Mouse (Mus musculus) forebrain, embryonic 12.5 days (tissue): ENCODE measurements around the gene Clock. TPM values are rescaled to one million over a fixed set of nuclear protein-coding genes. Genes with fewer than 3 reads are reported as not detected.

ENCODE experiments used
- ATAC-seq: fragments of 200-750 bp; cut with Nextera tagmentation; 2 replicates; pipeline ENCODE4 v1.8.0; 2017; ENCODE audit warnings: moderate TSS enrichment; ENCODE audit not compliant: low FRiP score
- H3K27ac ChIP-seq: fragments of 300-500 bp; sonication (generic); 2 replicates; pipeline ENCODE4 v1.5.1; 2016; ENCODE audit warnings: mild to moderate bottlenecking
- H3K27me3 ChIP-seq: fragments of 300-500 bp; sonication (generic); 2 replicates; pipeline ENCODE4 v1.6.1; 2016; ENCODE audit warnings: mild to moderate bottlenecking
- H3K36me3 ChIP-seq: fragments of 300-500 bp; sonication (generic); replicated peaks from 2 replicates; pipeline ENCODE4 v1.6.1; 2016; ENCODE audit warnings: mild to moderate bottlenecking
- H3K4me1 ChIP-seq: fragments of 300-500 bp; sonication (generic); 2 replicates; pipeline ENCODE4 v1.6.1; 2016
- H3K4me2 ChIP-seq: fragments of 300-500 bp; sonication (generic); 2 replicates; pipeline ENCODE4 v1.6.1; 2016; ENCODE audit warnings: mild to moderate bottlenecking, moderate library complexity
- H3K4me3 ChIP-seq: fragments of 300-500 bp; sonication (generic); replicated peaks from 2 replicates; pipeline ENCODE4 v1.5.1; 2016; ENCODE audit warnings: mild to moderate bottlenecking
- H3K9ac ChIP-seq: fragments of 300-500 bp; sonication (generic); 2 replicates; pipeline ENCODE4 v1.6.1; 2016; ENCODE audit warnings: mild to moderate bottlenecking
- H3K9me3 ChIP-seq: fragments of 300-500 bp; sonication (generic); 2 replicates; pipeline ENCODE4 v1.6.1; 2016
- whole genome bisulfite sequencing: fragments of 180-500 bp; shearing (Covaris S2); methylation state at CpG from one replicate; pipeline ENCODE4 v1.1.7; 2016; 5-methylcytosine and 5-hydroxymethylcytosine counted together
- polyA plus RNA-seq: library from polyadenylated mRNA; unstranded; fragments of >200 nt; fragmentation: Nextera tagmentation; extraction: Ambion mirVana; gene quantifications from 2 replicates; pipeline ENCODE4 v1.2.1, GENCODE M21; 2016

The Clock gene
- polyA plus RNA-seq: 14.5 and 17.3 TPM in 2 replicates

GRCm38 (mm10) chr5:76304452-76305341, at the start of gene Clock:
Clock (minus strand) TSS chr5:76304792.
- Histone ChIP-seq H3K27ac (peak within 1 kb of the TSS; percentile 98), H3K9me3 (no peaks in the 10 kb centered on the region), H3K4me1 (peaks cover 16% of the 10 kb centered on the region), H3K4me3 (peak within 1 kb of the TSS; percentile 99), H3K4me2 (peak within 1 kb of the TSS; percentile 80), H3K36me3 (no peaks in the 10 kb centered on the region), H3K27me3 (no peaks in the 10 kb centered on the region), H3K9ac (peak within 1 kb of the TSS; percentile 87)
- under 1% methylated on average over 91 of the region's 104 CpGs for WGBS
- ATAC-seq: peak; percentile 91

- no peaks in the 10 kb centered on the region for H3K9me3 ChIP-seq
- ATAC-seq: peak; percentile 70; the same call in 1 of the 2 replicates
Measured at GRCm38 (mm10) chr5:76351953-76352611, 47.5 kb upstream of the Clock start.

GRCm38 (mm10) chr5:76351537-76351936, 46.9 kb upstream of the Clock start:
- WGBS: 76% methylated on average over 5 of the region's 5 CpGs
- no peak overlapping the region for H3K4me3 ChIP-seq
- H3K9ac ChIP-seq: no peak overlapping the region
- no peak overlapping the region for H3K27ac ChIP-seq
- no peaks in the 10 kb centered on the region for H3K36me3 ChIP-seq
- no peak overlapping the region for H3K4me2 ChIP-seq
- no peak for ATAC-seq
- no peaks in the 10 kb centered on the region for H3K27me3 ChIP-seq
- no peaks in the 10 kb centered on the region for H3K9me3 ChIP-seq
- H3K4me1 ChIP-seq: peaks cover 4% of the 10 kb centered on the region; the same call in 1 of the 2 replicates

More at GRCm38 (mm10) chr5:76351953-76352611, 47.5 kb upstream of the Clock start:
- 15% methylated on average over 7 of the region's 7 CpGs for WGBS
- peaks cover 4% of the 10 kb centered on the region; the same call in 1 of the 2 replicates for H3K4me1 ChIP-seq
- H3K4me3 ChIP-seq: no peak overlapping the region
- no peak overlapping the region for H3K27ac ChIP-seq
- H3K36me3 ChIP-seq: no peaks in the 10 kb centered on the region
- H3K27me3 ChIP-seq: no peaks in the 10 kb centered on the region
- no peak overlapping the region for H3K4me2 ChIP-seq
- no peak overlapping the region for H3K9ac ChIP-seq

- Histone ChIP-seq H3K4me3 (no peak overlapping the region), H3K27me3 (no peaks in the 10 kb centered on the region), H3K4me1 (no peaks in the 10 kb centered on the region), H3K27ac (no peak overlapping the region), H3K9ac (no peak overlapping the region), H3K9me3 (no peaks in the 10 kb centered on the region), H3K36me3 (no peaks in the 10 kb centered on the region), H3K4me2 (no peak overlapping the region)
- peak; percentile 69; the same call in 1 of the 2 replicates for ATAC-seq
- WGBS: 42% methylated on average over 2 of the region's 2 CpGs
Measured at GRCm38 (mm10) chr5:76346137-76346536, 41.5 kb upstream of the Clock start.

- H3K27ac ChIP-seq: no peak overlapping the region
- 81% methylated on average over 2 of the region's 2 CpGs for WGBS
- no peaks in the 10 kb centered on the region for H3K27me3 ChIP-seq
- no peak overlapping the region for H3K4me3 ChIP-seq
- no peaks in the 10 kb centered on the region for H3K4me1 ChIP-seq
- no peaks in the 10 kb centered on the region for H3K36me3 ChIP-seq
- H3K9ac ChIP-seq: no peak overlapping the region
- H3K4me2 ChIP-seq: no peak overlapping the region
- no peaks in the 10 kb centered on the region for H3K9me3 ChIP-seq
- no peak for ATAC-seq
Measured at GRCm38 (mm10) chr5:76340931-76341330, 36.3 kb upstream of the Clock start.

- H3K4me1 ChIP-seq: 0 out of 2 replicates have a peak, but pooled peaks cover 3% of the 10 kb centered on the region
- H3K4me2 ChIP-seq: no peak overlapping the region
- no peaks in the 10 kb centered on the region for H3K9me3 ChIP-seq
- no peaks in the 10 kb centered on the region for H3K36me3 ChIP-seq
- no peak overlapping the region for H3K27ac ChIP-seq
- ATAC-seq: no peak
- no peak overlapping the region for H3K4me3 ChIP-seq
- H3K9ac ChIP-seq: no peak overlapping the region
- WGBS: 88% methylated on average over 8 of the region's 8 CpGs
- no peaks in the 10 kb centered on the region for H3K27me3 ChIP-seq
Measured at GRCm38 (mm10) chr5:76337100-76337499, 32.5 kb upstream of the Clock start.

- no peak for ATAC-seq
- WGBS: 56% methylated on average over 4 of the region's 4 CpGs
Measured at GRCm38 (mm10) chr5:76333833-76334232, 29.2 kb upstream of the Clock start.

GRCm38 (mm10) chr5:76330953-76331352, 26.4 kb upstream of the Clock start, which contains the start of gene Pdcl2:
Pdcl2 (minus strand) TSS chr5:76331156.
- no peak within 1 kb of the TSS for H3K27ac ChIP-seq
- H3K4me2 ChIP-seq: no peak within 1 kb of the TSS
- H3K9ac ChIP-seq: no peak within 1 kb of the TSS
- no peaks in the 10 kb centered on the region for H3K9me3 ChIP-seq
- no peaks in the 10 kb centered on the region for H3K27me3 ChIP-seq
- WGBS: 92% methylated on average over 7 of the region's 7 CpGs
- H3K4me1 ChIP-seq: 0 out of 2 replicates have a peak, but pooled peaks cover 3% of the 10 kb centered on the region
- no peak for ATAC-seq
- no peaks in the 10 kb centered on the region for H3K36me3 ChIP-seq
- no peak within 1 kb of the TSS for H3K4me3 ChIP-seq

More at GRCm38 (mm10) chr5:76333833-76334232, 29.2 kb upstream of the Clock start:
- Histone ChIP-seq H3K27me3 (no peaks in the 10 kb centered on the region), H3K27ac (no peak overlapping the region), H3K36me3 (no peaks in the 10 kb centered on the region), H3K4me2 (no peak overlapping the region), H3K9ac (no peak overlapping the region), H3K4me3 (no peak overlapping the region), H3K4me1 (0 out of 2 replicates have a peak, but pooled peaks cover 3% of the 10 kb centered on the region), H3K9me3 (no peaks in the 10 kb centered on the region)

- no peaks in the 10 kb centered on the region for H3K9me3 ChIP-seq
- no peak overlapping the region for H3K27ac ChIP-seq
- no peaks in the 10 kb centered on the region for H3K27me3 ChIP-seq
- ATAC-seq: no peak
- no peak overlapping the region for H3K4me3 ChIP-seq
- H3K4me1 ChIP-seq: no peaks in the 10 kb centered on the region
- H3K36me3 ChIP-seq: no peaks in the 10 kb centered on the region
- WGBS: 54% methylated on average over 2 of the region's 2 CpGs
- no peak overlapping the region for H3K9ac ChIP-seq
- H3K4me2 ChIP-seq: no peak overlapping the region
Measured at GRCm38 (mm10) chr5:76327296-76327695, 22.7 kb upstream of the Clock start.

- Histone ChIP-seq H3K4me1 (peaks cover 4% of the 10 kb centered on the region; the same call in 1 of the 2 replicates), H3K27ac (no peak overlapping the region), H3K36me3 (no peaks in the 10 kb centered on the region), H3K4me3 (no peak overlapping the region), H3K9ac (no peak overlapping the region), H3K9me3 (no peaks in the 10 kb centered on the region), H3K27me3 (no peaks in the 10 kb centered on the region), H3K4me2 (no peak overlapping the region)
- no peak for ATAC-seq
- 93% methylated on average over 4 of the region's 4 CpGs for WGBS
Measured at GRCm38 (mm10) chr5:76325113-76325512, 20.5 kb upstream of the Clock start.

- no peaks in the 10 kb centered on the region for H3K36me3 ChIP-seq
- H3K4me2 ChIP-seq: no peak overlapping the region
- no peaks in the 10 kb centered on the region for H3K9me3 ChIP-seq
- H3K4me1 ChIP-seq: peaks cover 4% of the 10 kb centered on the region; the same call in 1 of the 2 replicates
- H3K27me3 ChIP-seq: no peaks in the 10 kb centered on the region
- no peak for ATAC-seq
- H3K9ac ChIP-seq: no peak overlapping the region
- no peak overlapping the region for H3K4me3 ChIP-seq
- WGBS: 17% methylated on average over 11 of the region's 11 CpGs
- H3K27ac ChIP-seq: no peak overlapping the region
Measured at GRCm38 (mm10) chr5:76321249-76322196, 16.9 kb upstream of the Clock start.
